Mouse (Mus musculus) spleen, adult 2 months (tissue): Measurements from ENCODE around the gene Pnliprp2.

Experiments
- CTCF ChIP-seq: fragments of 200-500 bp; IDR thresholded peaks from 2 replicates; pipeline ENCODE4 v1.5.1; 2011; ENCODE audit warnings: mild to moderate bottlenecking, inconsistent platforms; ENCODE audit not compliant: insufficient read depth, insufficient read length, insufficient replicate concordance; ENCODE audit errors: extremely low read depth
- POLR2A ChIP-seq: fragments of 200-500 bp; IDR thresholded peaks from 2 replicates; pipeline ENCODE4 v1.6.1; 2011; ENCODE audit warnings: low read depth, low read length, inconsistent platforms

GRCm38 (mm10) chr19:58810536-58810935 is 51.0 kb downstream of the Pnliprp2 start:
- TF ChIP-seq CTCF (no peak), POLR2A (no peak)
